Mouse (Mus musculus) heart, embryonic 15.5 days (tissue): ENCODE results near the gene Gm20908. TPM values are rescaled to one million over a fixed set of nuclear protein-coding genes. Genes with fewer than 3 reads are reported as not detected.
"Not testable (repeated sequence)": the region's sequence is repeated elsewhere in the genome, so short reads cannot be mapped to it uniquely, and the experiment has no call there.

Source experiments
- ATAC-seq: fragments of 200-750 bp; cut with Nextera tagmentation; replicated peaks from 2 replicates; pipeline ENCODE4 v1.8.0; 2017; ENCODE audit warnings: low read depth, moderate TSS enrichment; ENCODE audit not compliant: insufficient number of reproducible peaks, insufficient read depth, low FRiP score
- H3K27ac ChIP-seq: fragments of 300-500 bp; sonication (generic); 2 replicates; pipeline ENCODE4 v1.5.1; 2015; ENCODE audit warnings: mild to moderate bottlenecking, inconsistent platforms
- H3K27me3 ChIP-seq: fragments of 300-500 bp; sonication (generic); 2 replicates; pipeline ENCODE4 v1.6.1; 2015; ENCODE audit warnings: inconsistent platforms
- H3K36me3 ChIP-seq: fragments of 300-500 bp; sonication (generic); 2 replicates; pipeline ENCODE4 v1.6.1; 2015; ENCODE audit warnings: mild to moderate bottlenecking, inconsistent platforms
- H3K4me1 ChIP-seq: fragments of 300-500 bp; sonication (generic); replicated peaks from 2 replicates; pipeline ENCODE4 v1.6.1; 2015; ENCODE audit warnings: inconsistent platforms
- H3K4me2 ChIP-seq: fragments of 300-500 bp; sonication (generic); 2 replicates; pipeline ENCODE4 v1.6.1; 2015; ENCODE audit warnings: inconsistent platforms, mild to moderate bottlenecking, moderate library complexity
- H3K4me3 ChIP-seq: fragments of 300-500 bp; sonication (generic); 2 replicates; pipeline ENCODE4 v1.5.1; 2015; ENCODE audit warnings: mild to moderate bottlenecking, inconsistent platforms
- H3K9ac ChIP-seq: fragments of 300-500 bp; sonication (generic); 2 replicates; pipeline ENCODE4 v1.6.1; 2015; ENCODE audit warnings: mild to moderate bottlenecking, inconsistent platforms
- H3K9me3 ChIP-seq: fragments of 300-500 bp; sonication (generic); replicated peaks from 2 replicates; pipeline ENCODE4 v1.6.1; 2016; ENCODE audit warnings: inconsistent platforms
- WGBS: fragments of 180-500 bp; shearing (Covaris S2); methylation state at CpG from one replicate; pipeline ENCODE4 v1.1.7; 2015; ENCODE audit warnings: mixed read lengths; 5-methylcytosine and 5-hydroxymethylcytosine counted together
- polyA plus RNA-seq: library from polyadenylated mRNA; unstranded; fragments of >200 nt; fragmentation: Nextera tagmentation; extraction: Ambion mirVana; gene quantifications from 2 replicates; pipeline ENCODE4 v1.2.1, GENCODE M21; 2015

Gm20908 gene
- not detected in 2 replicates for polyA plus RNA-seq

DNA sequence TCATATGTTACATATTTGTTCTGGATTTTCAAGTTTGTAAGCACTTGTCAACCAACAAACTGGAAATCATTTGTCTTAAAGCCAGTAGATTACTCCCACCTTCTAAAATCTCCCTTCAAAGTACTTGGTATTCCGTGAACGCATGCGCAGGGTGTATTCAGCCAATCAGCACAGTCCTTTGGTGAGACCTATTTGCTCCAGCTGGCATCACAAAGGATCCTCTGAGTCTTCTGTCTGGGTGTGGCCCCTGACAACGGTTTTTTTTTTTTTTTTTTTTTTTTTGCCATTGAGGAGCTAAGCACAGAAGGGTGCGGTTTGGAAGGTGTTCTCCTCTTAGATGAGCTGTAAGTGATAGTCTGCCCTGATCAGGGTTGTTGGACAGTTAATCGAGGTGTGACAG is at the start of gene Gm20908:
Gm20908 (plus strand) TSS at position 301 of the 400 bp plus-strand sequence.
- H3K27me3 ChIP-seq, H3K9me3 ChIP-seq, H3K4me1 ChIP-seq, H3K9ac ChIP-seq, H3K27ac ChIP-seq, ATAC-seq, H3K36me3 ChIP-seq, H3K4me2 ChIP-seq, H3K4me3 ChIP-seq: not testable (repeated sequence)
- WGBS, result no CpG with 5 or more reads among the region's 6 CpGs
